Mouse (Mus musculus) thymus, postnatal 10 days (tissue): Measurements from ENCODE around the gene Lrmda.

ENCODE experiments used
- DNase-seq, 2 experiments: peaks; one replicate each; pipeline ENCODE4 v3.0.0; 2021; ENCODE audit warnings: low spot score in 2 of 2

The Lrmda gene

GRCm38 (mm10) chr14:22715581-22716378 lies 696.3 kb downstream of the Lrmda start:
- no peak for DNase-seq

GRCm38 (mm10) chr14:22719968-22720367 lies 700.5 kb downstream of the Lrmda start:
- DNase-seq = no peak

- DNase-seq = no peak
Measured at GRCm38 (mm10) chr14:22721845-22722244, 702.3 kb downstream of the Lrmda start.

GRCm38 (mm10) chr14:22727548-22727947 lies 708.0 kb downstream of the Lrmda start:
- DNase-seq = no peak

DNA sequence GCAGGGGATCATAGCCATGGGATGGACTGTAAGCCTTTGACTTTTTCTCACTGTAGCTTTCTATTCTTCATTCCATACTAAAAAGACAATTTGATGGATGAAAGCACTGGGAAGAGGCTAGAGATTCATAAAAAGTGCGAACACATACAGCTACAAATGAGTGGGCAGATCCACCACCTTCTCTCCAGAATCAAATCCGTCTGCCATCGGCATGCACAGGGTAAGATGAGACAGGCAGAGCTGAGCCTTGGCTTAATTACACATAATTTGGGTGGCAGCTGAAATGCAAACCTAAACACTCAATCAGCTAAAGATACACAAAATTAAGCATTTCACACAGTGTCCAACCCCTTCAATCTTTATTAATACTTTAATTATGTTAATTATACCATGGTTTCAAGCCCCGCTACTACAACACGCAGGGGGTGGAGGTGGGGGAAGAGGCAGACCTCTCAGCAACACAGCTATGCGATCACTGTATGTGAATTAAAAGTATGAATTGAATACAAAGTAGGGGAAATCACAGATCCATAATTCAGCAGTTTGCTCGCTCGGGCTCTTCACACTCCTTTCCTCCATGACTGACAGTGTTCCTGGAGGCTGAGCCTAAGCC lies 709.2 kb downstream of the Lrmda start:
- no peak for DNase-seq

- no peak for DNase-seq
Measured at GRCm38 (mm10) chr14:22738603-22739002, 719.1 kb downstream of the Lrmda start.

GRCm38 (mm10) chr14:22742527-22742926 lies 723.0 kb downstream of the Lrmda start:
- no peak for DNase-seq

GRCm38 (mm10) chr14:22743264-22743663 lies 723.8 kb downstream of the Lrmda start:
- DNase-seq = no peak

DNA sequence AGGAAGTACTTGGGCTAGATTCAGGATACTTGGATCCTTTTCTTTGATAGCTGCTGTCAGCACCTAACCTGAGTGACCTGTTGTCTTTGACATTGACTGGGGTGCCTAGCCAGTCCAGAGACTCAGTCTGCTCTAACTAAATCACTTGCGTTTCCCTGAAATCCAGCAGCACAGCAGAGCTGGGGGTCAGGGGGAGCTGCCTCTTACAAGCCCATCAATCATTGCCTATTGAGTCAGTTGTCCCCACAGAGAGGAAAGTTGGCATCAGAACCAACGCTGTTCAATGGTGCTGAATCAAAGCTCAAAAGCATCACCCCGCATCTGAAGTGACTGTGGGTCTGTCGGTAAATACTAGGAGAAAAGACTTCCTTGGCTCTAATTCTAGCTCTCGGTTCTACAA lies 725.2 kb downstream of the Lrmda start:
- no peak for DNase-seq

DNA sequence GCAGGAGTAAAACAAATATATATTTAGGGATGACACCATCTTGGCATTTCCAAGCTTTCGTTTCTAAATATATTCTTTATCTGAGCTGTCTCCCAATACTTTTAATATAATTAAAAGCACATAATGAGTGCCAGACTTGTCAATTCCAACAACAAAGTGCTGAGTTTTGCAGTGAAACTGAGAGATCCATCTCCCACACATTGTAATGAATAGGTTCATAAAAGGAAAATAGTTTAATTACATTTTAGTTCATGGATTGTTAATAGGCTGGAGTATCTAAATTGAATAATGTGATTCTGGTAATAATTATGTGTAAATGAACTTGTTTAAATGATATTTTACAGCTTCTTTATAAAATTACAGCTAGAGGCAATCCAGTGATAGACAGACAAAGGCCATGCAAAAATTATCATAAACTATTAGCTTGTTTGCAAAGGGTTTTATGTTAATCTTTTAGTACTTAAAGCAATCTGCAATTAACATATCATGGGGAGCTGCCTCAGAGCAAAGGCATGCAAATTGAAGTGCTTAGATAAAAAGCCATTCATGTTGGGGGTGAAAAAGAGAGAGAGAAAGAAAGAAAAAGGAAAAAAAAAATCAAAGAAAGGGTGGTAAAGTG lies 725.9 kb downstream of the Lrmda start:
- no peak for DNase-seq

- DNase-seq = no peak
Measured at GRCm38 (mm10) chr14:22745882-22746480, 726.5 kb downstream of the Lrmda start.

DNA sequence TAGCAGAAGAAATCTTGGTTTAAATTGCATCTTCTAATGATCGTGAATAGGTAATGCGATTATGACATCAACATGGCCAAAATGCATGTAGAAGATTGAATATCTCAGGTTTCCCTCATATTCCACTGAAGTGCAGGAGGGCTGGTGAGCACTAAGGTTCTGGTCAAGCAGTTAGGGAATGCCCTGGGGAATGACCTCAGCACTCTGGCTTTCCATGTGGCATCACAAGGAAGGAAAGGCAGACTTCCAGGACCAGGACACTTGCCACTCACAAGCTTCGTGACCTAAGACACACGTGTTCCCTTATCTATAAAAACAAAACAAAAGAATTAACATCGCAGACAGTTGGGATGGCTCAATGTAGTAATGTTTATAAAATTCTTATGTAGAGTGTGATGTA lies 728.3 kb downstream of the Lrmda start:
- DNase-seq = no peak

- DNase-seq = no peak
Measured at GRCm38 (mm10) chr14:22750409-22750808, 730.9 kb downstream of the Lrmda start.

GRCm38 (mm10) chr14:22751290-22751689 lies 731.8 kb downstream of the Lrmda start:
- no peak for DNase-seq

GRCm38 (mm10) chr14:22754633-22755032 lies 735.1 kb downstream of the Lrmda start:
- DNase-seq = no peak

DNA sequence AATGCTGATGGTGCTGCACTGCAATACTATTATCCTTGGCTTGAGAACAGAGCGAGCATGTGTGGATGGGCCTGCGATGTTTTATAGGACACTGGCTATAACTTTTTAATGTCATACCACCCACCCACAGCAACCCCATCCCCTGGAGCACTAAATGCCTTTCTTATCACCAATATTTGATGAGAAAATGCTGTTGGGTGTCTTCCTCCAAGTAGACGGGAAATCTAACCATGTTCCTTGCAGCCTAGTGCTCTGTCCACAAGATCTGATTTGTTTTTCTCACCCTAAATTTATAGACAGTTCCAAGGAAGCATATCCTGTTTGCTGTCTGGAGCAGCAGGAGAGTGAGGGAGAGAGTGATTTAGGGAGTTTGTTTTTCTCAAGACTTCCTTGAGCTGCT lies 738.0 kb downstream of the Lrmda start:
- no peak for DNase-seq

- DNase-seq = no peak
Measured at GRCm38 (mm10) chr14:22759216-22759615, 739.7 kb downstream of the Lrmda start.

- DNase-seq = no peak
Measured at GRCm38 (mm10) chr14:22759673-22760072, 740.2 kb downstream of the Lrmda start.

DNA sequence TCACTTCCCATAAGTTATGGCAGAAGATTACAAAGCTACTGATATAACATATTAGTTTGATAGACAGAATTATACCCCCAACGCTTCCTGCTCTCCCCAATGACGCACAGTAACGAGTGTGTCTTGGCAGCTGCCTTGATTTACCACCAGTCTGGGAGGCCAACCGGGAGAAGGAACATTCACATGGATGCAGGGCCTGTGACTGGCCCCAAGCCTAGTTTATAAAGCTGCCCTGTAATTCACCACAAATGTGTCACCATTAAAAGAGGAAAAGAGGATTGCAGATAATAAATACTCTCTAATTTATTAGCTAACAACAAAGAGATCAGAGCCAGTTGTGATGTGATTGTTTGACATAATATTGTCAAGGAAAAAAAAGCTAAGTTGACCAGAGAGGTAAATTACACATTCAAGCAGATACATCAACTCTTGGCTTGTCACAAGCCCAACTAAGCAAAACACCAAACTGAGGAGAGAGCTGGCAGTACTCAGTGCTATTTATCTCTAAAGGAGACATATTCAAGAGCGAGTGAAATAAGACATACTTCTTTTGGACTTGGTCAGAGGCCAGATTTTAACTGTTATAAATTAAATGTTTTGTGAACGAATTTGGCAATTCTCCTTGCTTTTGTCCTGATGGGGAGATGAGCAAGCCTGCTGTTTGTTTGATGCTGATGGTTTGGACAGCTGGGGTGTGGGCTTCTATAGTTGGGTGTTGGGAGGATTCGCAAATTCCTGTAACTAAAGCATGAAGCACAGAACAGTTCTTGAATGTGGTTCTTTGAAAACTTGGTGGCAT lies 740.9 kb downstream of the Lrmda start:
- no peak for DNase-seq

GRCm38 (mm10) chr14:22781709-22782108 lies 762.2 kb downstream of the Lrmda start:
- no peak for DNase-seq

GRCm38 (mm10) chr14:22782365-22782764 lies 762.9 kb downstream of the Lrmda start:
- no peak for DNase-seq
